Mouse (Mus musculus) heart, adult 8-10 months (tissue): ENCODE data around the gene Pou2f3. TPM values are rescaled to one million over a fixed set of nuclear protein-coding genes. Genes with fewer than 3 reads are reported as not detected.
"Not testable (repeated sequence)": the region's sequence is repeated elsewhere in the genome, so short reads cannot be mapped to it uniquely, and the experiment has no call there.

Experiments
- DNase-seq: peaks from one replicate; pipeline ENCODE4 v3.0.0; 2022; ENCODE audit warnings: low spot score
- total RNA-seq, 4 experiments: library from RNA; stranded (reverse); gene quantifications; 2 replicates each; pipeline ENCODE4 v1.2.4; 2022

Pou2f3 gene
- total RNA-seq, 4 experiments from 2014 or later: not detected

- DNase-seq: no peak
These were observed 43.8 kb downstream of the Pou2f3 start for GRCm38 (mm10) chr9:43166346-43166745.

GRCm38 (mm10) chr9:43155960-43156359, 54.2 kb downstream of the Pou2f3 start:
- DNase-seq: peak; percentile 22

- DNase-seq: no peak
These were observed 58.4 kb downstream of the Pou2f3 start for GRCm38 (mm10) chr9:43151779-43152178.

GRCm38 (mm10) chr9:43150957-43151356, 59.2 kb downstream of the Pou2f3 start:
- DNase-seq: no peak

GRCm38 (mm10) chr9:43150075-43150474, 60.1 kb downstream of the Pou2f3 start:
- DNase-seq: no peak

GRCm38 (mm10) chr9:43149498-43149897, 60.7 kb downstream of the Pou2f3 start:
- DNase-seq: no peak

- no peak for DNase-seq
These were observed 65.0 kb downstream of the Pou2f3 start for GRCm38 (mm10) chr9:43145196-43145595.

- no peak for DNase-seq
These were observed 65.9 kb downstream of the Pou2f3 start for GRCm38 (mm10) chr9:43144206-43144810.

GRCm38 (mm10) chr9:43141839-43142238, 68.3 kb downstream of the Pou2f3 start:
- peak; percentile 79 for DNase-seq

- DNase-seq: no peak
These were observed 76.6 kb downstream of the Pou2f3 start for GRCm38 (mm10) chr9:43133525-43133924.

GRCm38 (mm10) chr9:43132380-43132779, 77.8 kb downstream of the Pou2f3 start:
- no peak for DNase-seq

GRCm38 (mm10) chr9:43131940-43132339, 78.2 kb downstream of the Pou2f3 start:
- no peak for DNase-seq

- no peak for DNase-seq
These were observed 79.5 kb downstream of the Pou2f3 start for GRCm38 (mm10) chr9:43130684-43131083.

- peak; percentile 78 for DNase-seq
These were observed 82.9 kb downstream of the Pou2f3 start for GRCm38 (mm10) chr9:43127101-43127787.

- no peak for DNase-seq
These were observed 87.8 kb downstream of the Pou2f3 start for GRCm38 (mm10) chr9:43122379-43122778.

GRCm38 (mm10) chr9:43121948-43122347, 88.2 kb downstream of the Pou2f3 start:
- DNase-seq: not testable (repeated sequence)

GRCm38 (mm10) chr9:43116997-43117336, 93.2 kb downstream of the Pou2f3 start:
- DNase-seq: no peak

GRCm38 (mm10) chr9:43116134-43116996, 93.8 kb downstream of the Pou2f3 start, which contains the start of gene Tmem136:
Tmem136 (minus strand) TSS chr9:43116570.
- peak; percentile 53 for DNase-seq

GRCm38 (mm10) chr9:43115431-43116133, 94.6 kb downstream of the Pou2f3 start:
- peak; percentile 45 for DNase-seq

GRCm38 (mm10) chr9:43114833-43115232, 95.3 kb downstream of the Pou2f3 start:
- no peak for DNase-seq

- DNase-seq: no peak
These were observed 99.7 kb downstream of the Pou2f3 start for GRCm38 (mm10) chr9:43110286-43110980.
